Mouse (Mus musculus) left cerebral cortex, adult 2 months (tissue): ENCODE measurements around the gene Vmn1r217. TPM values are rescaled to one million over a fixed set of nuclear protein-coding genes. Genes with fewer than 3 reads are reported as not detected.
"Not testable (repeated sequence)": the region's sequence is repeated elsewhere in the genome, so short reads cannot be mapped to it uniquely, and the experiment has no call there.

Source experiments
- DNase-seq, 2 experiments: peaks; one replicate each; pipeline ENCODE4 v3.0.0; 2021 to 2022; ENCODE audit warnings: low spot score in 2 of 2, mixed read lengths in 1 of 2; ENCODE audit errors: extremely low spot score in 1 of 2
- H3K27ac ChIP-seq: fragments of 200-600 bp; 2 replicates; pipeline ENCODE4 v1.8.1; 2022
- H3K4me3 ChIP-seq: fragments of 200-600 bp; 2 replicates; pipeline ENCODE4 v1.8.1; 2022
- CTCF ChIP-seq: fragments of 200-600 bp; IDR thresholded peaks from 2 replicates; pipeline ENCODE4 v1.8.1; 2022; ENCODE audit warnings: antibody characterized with exemption, mild to moderate bottlenecking, moderate library complexity
- intact Hi-C: fragments of 180-260 bp; cut with DNase I; formaldehyde crosslinking; loops from one replicate; pipeline ENCODE4 v1.15.1; 2025
- long read RNA-seq, 2 experiments: library from polyadenylated mRNA; stranded (forward); transcript quantifications; one replicate each; pipeline ENCODE4 v2.0.0; 2021; ENCODE audit warnings: borderline mapping rate in 2 of 2
- total RNA-seq, 2 experiments: library from RNA; stranded (reverse); gene quantifications; 2 replicates each; pipeline ENCODE4 v1.2.3; 2021

The Vmn1r217 gene
- not detected for total RNA-seq
- long read RNA-seq, experiment 1: 0 reads
- long read RNA-seq, experiment 2: 0 reads

GRCm38 (mm10) chr13:23118126-23118525 lies at the start of gene Vmn1r217:
Vmn1r217 (minus strand) TSS chr13:23118226.
- intact Hi-C loops, H3K4me3 ChIP-seq, DNase-seq, H3K27ac ChIP-seq: not testable (repeated sequence)

GRCm38 (mm10) chr13:23166471-23166870 lies 48.4 kb upstream of the Vmn1r217 start:
- H3K27ac ChIP-seq, H3K4me3 ChIP-seq, DNase-seq, intact Hi-C loops: not testable (repeated sequence)

- intact Hi-C loops: no loop called here
- no peak within 1 kb of the TSS for H3K27ac ChIP-seq
Observed at GRCm38 (mm10) chr13:23159012-23159411, 41.0 kb upstream of the Vmn1r217 start, which contains the start of gene Vmn1r219. Vmn1r219 (plus strand) TSS chr13:23159312.

GRCm38 (mm10) chr13:23157848-23158247 lies 39.8 kb upstream of the Vmn1r217 start:
- DNase-seq: no peak
- no peak overlapping the region for H3K4me3 ChIP-seq
- no peak for TF ChIP-seq CTCF
- H3K27ac ChIP-seq: no peak overlapping the region
- intact Hi-C loops: no loop called here

More at GRCm38 (mm10) chr13:23159012-23159411, 41.0 kb upstream of the Vmn1r217 start, which contains the start of gene Vmn1r219:
- no peak for TF ChIP-seq CTCF
- DNase-seq: no peak
- no peak within 1 kb of the TSS for H3K4me3 ChIP-seq

- DNase-seq: no peak
- intact Hi-C loops: no loop called here
- no peak overlapping the region for H3K27ac ChIP-seq
- TF ChIP-seq CTCF: no peak
- no peak overlapping the region for H3K4me3 ChIP-seq
Observed at GRCm38 (mm10) chr13:23138880-23139279, 20.9 kb upstream of the Vmn1r217 start.

GRCm38 (mm10) chr13:23133501-23133900 lies 15.5 kb upstream of the Vmn1r217 start:
- intact Hi-C loops: no loop called here
- no peak overlapping the region for H3K27ac ChIP-seq
- TF ChIP-seq CTCF: no peak
- no peak overlapping the region for H3K4me3 ChIP-seq
- no peak for DNase-seq

- TF ChIP-seq CTCF: no peak
- intact Hi-C loops: no loop called here
- no peak for DNase-seq
- H3K4me3 ChIP-seq: no peak within 1 kb of the TSS
- no peak within 1 kb of the TSS for H3K27ac ChIP-seq
Observed at GRCm38 (mm10) chr13:23133099-23133498, 15.1 kb upstream of the Vmn1r217 start, which contains the start of gene Vmn1r218. Vmn1r218 (plus strand) TSS chr13:23133155.

- Histone ChIP-seq H3K4me3 (no peak overlapping the region), H3K27ac (no peak overlapping the region)
- no peak for TF ChIP-seq CTCF
- no peak for DNase-seq
- intact Hi-C loops: no loop called here
Observed at GRCm38 (mm10) chr13:23120611-23121010, 2.6 kb upstream of the Vmn1r217 start.

GRCm38 (mm10) chr13:23094386-23094785 lies 23.6 kb downstream of the Vmn1r217 start:
- H3K27ac ChIP-seq: no peak overlapping the region

GRCm38 (mm10) chr13:23069312-23069711 lies 48.7 kb downstream of the Vmn1r217 start:
- no peak for TF ChIP-seq CTCF
- intact Hi-C loops: no loop called here
- Histone ChIP-seq H3K4me3 (no peak overlapping the region), H3K27ac (no peak overlapping the region)
- no peak for DNase-seq

More at GRCm38 (mm10) chr13:23094386-23094785, 23.6 kb downstream of the Vmn1r217 start:
- no peak for DNase-seq
- H3K4me3 ChIP-seq: no peak overlapping the region
- no peak for TF ChIP-seq CTCF
- intact Hi-C loops: no loop called here

- Histone ChIP-seq H3K4me3 (no peak within 1 kb of the TSS), H3K27ac (no peak within 1 kb of the TSS)
- intact Hi-C loops: no loop called here
- DNase-seq: no peak
- TF ChIP-seq CTCF: no peak
Observed at GRCm38 (mm10) chr13:23067725-23068124, 50.3 kb downstream of the Vmn1r217 start, which contains the start of gene Vmn1r215. Vmn1r215 (plus strand) TSS chr13:23068025.

- Histone ChIP-seq H3K27ac (no peak overlapping the region), H3K4me3 (no peak overlapping the region)
- peak; percentile 13 for TF ChIP-seq CTCF
- no peak for DNase-seq
- intact Hi-C loops: loop anchor here (5.0 kb wide), 1 partner anchor 345 kb away; no protein-coding TSS in a partner anchor
Observed at GRCm38 (mm10) chr13:23057778-23058177, 60.2 kb downstream of the Vmn1r217 start.

Other genes starting within 250 kb of the Vmn1r217 start
- gene Vmn1r212, start 234.0 kb downstream of the Vmn1r217 start, total RNA-seq: not detected
- not detected for gene Vmn1r213, start 110.6 kb downstream of the Vmn1r217 start, total RNA-seq
- not detected for gene Vmn1r214, start 87.8 kb downstream of the Vmn1r217 start, total RNA-seq
- not detected for gene Vmn1r215, start 50.2 kb downstream of the Vmn1r217 start, total RNA-seq
- gene Vmn1r218, start 14.9 kb upstream of the Vmn1r217 start, total RNA-seq: not detected
- gene Vmn1r219, start 41.1 kb upstream of the Vmn1r217 start, total RNA-seq: not detected
- not detected for gene Vmn1r220, start 69.7 kb upstream of the Vmn1r217 start, total RNA-seq
- gene Vmn1r221, start 95.9 kb upstream of the Vmn1r217 start, total RNA-seq: not detected
- not detected for gene Vmn1r222, start 117.7 kb upstream of the Vmn1r217 start, total RNA-seq
- gene Vmn1r223, start 128.9 kb upstream of the Vmn1r217 start, total RNA-seq: not detected